Mouse (Mus musculus) testis, adult 2 months (tissue): Measurements from ENCODE around the gene Tbcel.

Experiments used
- CTCF ChIP-seq: fragments of 200-500 bp; IDR thresholded peaks from 2 replicates; pipeline ENCODE4 v1.5.1; 2012; ENCODE audit warnings: low read depth, mild to moderate bottlenecking, inconsistent platforms, low read length, moderate library complexity; ENCODE audit not compliant: control insufficient read depth, insufficient read depth, insufficient replicate concordance
- POLR2A ChIP-seq: fragments of 200-500 bp; IDR thresholded peaks from 2 replicates; pipeline ENCODE4 v1.6.1; 2012; ENCODE audit warnings: low read depth, mild to moderate bottlenecking, inconsistent platforms, low read length, moderate library complexity; ENCODE audit not compliant: control insufficient read depth

DNA sequence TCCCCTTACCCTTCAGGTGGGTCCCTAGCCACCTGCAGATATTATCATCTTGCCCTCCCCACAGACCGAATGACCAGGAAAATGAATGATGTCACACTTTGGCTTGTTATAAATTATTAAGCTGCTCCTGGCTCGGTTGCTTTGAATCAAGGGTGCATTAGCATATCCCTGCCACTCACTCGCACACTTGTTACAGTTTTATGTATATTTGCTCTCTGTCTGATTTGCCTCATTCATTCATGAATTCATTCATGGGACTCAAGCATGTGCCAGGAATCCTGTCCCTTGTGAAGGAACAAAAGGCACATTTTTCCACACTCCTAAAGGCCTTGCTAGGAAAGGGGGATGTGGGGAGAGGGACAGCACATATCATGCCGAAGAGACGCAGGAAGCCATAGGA is 5.5 kb upstream of the Tbcel start:
- no peak for TF ChIP-seq CTCF
- TF ChIP-seq POLR2A: no peak
